Mouse (Mus musculus): Measurements from ENCODE around the gene Tbck. TPM values are rescaled to one million over a fixed set of nuclear protein-coding genes. Genes with fewer than 3 reads are reported as not detected.
A peak's percentile ranks its signal among the peaks of the same experiment; 100 is the strongest.

The Tbck gene
- polyA plus RNA-seq, 1 experiment from 2014 or later, result 12.7 TPM

DNA sequence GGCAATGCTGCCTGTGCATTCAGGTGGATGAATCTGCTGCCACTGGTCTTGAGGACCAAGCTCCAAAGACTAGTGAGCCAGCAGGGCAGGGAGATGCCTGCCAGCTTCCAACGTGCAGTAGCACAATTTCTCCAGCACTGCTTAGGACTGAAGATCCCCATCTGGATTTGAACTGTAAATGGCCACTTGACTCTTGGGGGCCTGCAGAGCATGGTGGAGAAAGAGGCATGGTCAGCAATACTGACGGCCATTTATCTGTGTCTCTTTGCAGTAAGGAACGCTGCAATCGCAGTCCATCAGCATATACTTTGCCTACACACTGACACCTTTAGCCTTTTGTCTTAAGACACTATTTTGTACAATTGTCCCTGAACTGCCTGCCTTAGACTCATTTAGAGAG lies 153.2 kb downstream of the Tbck start:
- H3K27ac ChIP-seq (replicated peaks), result no peak overlapping the region
- H3K9me3 ChIP-seq, result no peaks in the 10 kb centered on the region
- no peak overlapping the region for H3K4me2 ChIP-seq
- no peak overlapping the region for H3K9ac ChIP-seq
- 74% methylated on average over 4 of the region's 4 CpGs for WGBS
- H3K4me3 ChIP-seq, result no peak overlapping the region
- peaks cover 41% of the 10 kb centered on the region for H3K36me3 ChIP-seq
- H3K4me1 ChIP-seq, result peaks cover 10% of the 10 kb centered on the region
- no peak for ATAC-seq (ENCODE audit: extremely low read depth, insufficient number of reproducible peaks, low FRiP score, low TSS enrichment)
- no peaks in the 10 kb centered on the region for H3K27me3 ChIP-seq (replicated peaks)

DNA sequence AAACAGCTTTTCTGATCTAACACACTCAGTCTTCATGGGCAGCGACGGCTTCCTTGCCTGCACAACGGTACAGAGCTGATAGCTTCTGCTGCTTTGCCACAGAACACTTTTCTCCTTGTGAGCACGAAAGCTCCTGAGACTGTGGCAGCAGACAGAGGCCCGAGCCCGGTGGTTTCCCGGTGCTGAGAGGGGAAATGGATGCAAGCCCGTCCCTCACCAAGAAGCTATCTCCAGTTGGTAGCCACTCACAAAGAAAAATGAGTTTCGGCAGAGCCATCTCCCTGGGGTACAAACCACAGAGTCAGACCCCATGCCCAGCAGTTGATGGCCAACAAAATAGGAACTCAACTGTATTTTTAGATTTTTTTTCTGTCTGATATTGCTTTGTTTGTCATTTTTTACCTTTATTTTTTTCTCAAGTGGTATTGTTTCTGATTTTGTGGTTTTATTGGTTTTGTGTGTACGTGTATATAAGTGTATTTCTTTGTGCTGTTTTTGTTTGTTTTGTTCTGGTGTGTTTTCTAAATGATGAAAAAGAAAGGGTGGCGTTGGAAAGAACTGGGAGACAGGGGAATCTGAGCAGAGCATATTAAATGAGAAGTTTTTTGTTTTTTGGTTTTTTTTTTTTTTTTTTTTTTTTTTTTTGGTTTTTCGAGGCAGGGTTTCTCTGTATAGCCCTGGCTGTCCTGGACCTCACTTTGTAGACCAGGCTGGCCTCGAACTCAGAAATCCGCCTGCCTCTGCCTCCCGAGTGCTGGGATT lies 154.9 kb downstream of the Tbck start:
- ATAC-seq (ENCODE audit: extremely low read depth, insufficient number of reproducible peaks, low FRiP score, low TSS enrichment), result no peak
- H3K9ac ChIP-seq, result no peak overlapping the region

DNA sequence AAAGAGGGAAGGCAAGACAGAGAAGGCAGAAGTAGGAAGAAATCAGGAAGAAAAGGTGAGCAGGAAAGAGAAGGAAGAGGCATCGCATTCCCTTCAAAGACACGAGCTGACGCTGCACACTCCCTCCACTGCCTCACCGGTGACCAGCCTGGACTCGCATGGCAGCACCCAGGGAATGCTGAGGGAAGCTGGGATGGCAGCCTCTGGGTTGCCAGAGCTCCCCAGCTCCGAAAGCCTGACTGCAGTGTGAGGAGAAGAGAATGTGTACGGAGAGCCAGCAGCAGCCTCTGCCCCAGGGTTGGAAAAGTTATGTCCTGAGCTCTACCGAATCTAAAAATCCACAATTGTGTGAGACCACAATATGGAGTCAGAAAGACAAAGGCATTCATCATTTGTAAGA lies 155.6 kb downstream of the Tbck start:
- ATAC-seq (ENCODE audit: extremely low read depth, insufficient number of reproducible peaks, low FRiP score, low TSS enrichment), result no peak
- Histone ChIP-seq H3K4me2 (no peak overlapping the region), H3K4me3 (no peak overlapping the region), H3K27ac (replicated peaks) (no peak overlapping the region), H3K9ac (no peak overlapping the region), H3K27me3 (replicated peaks) (no peaks in the 10 kb centered on the region), H3K4me1 (peaks cover 9% of the 10 kb centered on the region), H3K36me3 (peaks cover 49% of the 10 kb centered on the region), H3K9me3 (no peaks in the 10 kb centered on the region)
- 89% methylated on average over 8 of the region's 8 CpGs for WGBS

More for the DNA sequence above, 154.9 kb downstream of the Tbck start:
- Histone ChIP-seq H3K9me3 (no peaks in the 10 kb centered on the region), H3K4me3 (no peak overlapping the region), H3K4me1 (peaks cover 10% of the 10 kb centered on the region), H3K27ac (replicated peaks) (no peak overlapping the region), H3K4me2 (no peak overlapping the region), H3K36me3 (peaks cover 49% of the 10 kb centered on the region), H3K27me3 (replicated peaks) (no peaks in the 10 kb centered on the region)
- 86% methylated on average over 14 of the region's 15 CpGs for WGBS

DNA sequence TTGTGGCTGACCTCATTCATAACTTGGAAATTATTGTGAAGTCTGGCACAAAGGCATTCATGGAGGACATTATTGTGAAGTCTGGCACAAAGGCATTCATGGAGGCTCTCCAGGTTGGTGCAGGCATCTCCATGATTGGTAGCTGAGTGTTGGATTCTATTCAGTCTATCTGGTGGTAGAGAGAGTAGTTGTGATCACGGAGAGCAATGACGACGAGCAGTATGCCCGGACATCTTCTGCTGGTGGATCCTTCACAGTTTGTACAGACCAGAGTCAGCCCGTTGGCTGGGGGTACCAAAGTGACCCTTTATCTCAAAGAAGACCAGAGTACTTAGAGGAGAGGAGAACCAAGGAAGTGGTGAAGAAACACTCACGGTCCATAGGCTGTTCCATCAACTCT lies 158.7 kb downstream of the Tbck start:
- Histone ChIP-seq H3K9me3 (no peaks in the 10 kb centered on the region), H3K4me2 (no peak overlapping the region), H3K27ac (replicated peaks) (no peak overlapping the region), H3K36me3 (peaks cover 43% of the 10 kb centered on the region), H3K4me3 (no peak overlapping the region), H3K9ac (no peak overlapping the region), H3K27me3 (replicated peaks) (no peaks in the 10 kb centered on the region), H3K4me1 (no peaks in the 10 kb centered on the region)
- no peak for ATAC-seq (ENCODE audit: extremely low read depth, insufficient number of reproducible peaks, low FRiP score, low TSS enrichment)
- 82% methylated on average over 6 of the region's 6 CpGs for WGBS

DNA sequence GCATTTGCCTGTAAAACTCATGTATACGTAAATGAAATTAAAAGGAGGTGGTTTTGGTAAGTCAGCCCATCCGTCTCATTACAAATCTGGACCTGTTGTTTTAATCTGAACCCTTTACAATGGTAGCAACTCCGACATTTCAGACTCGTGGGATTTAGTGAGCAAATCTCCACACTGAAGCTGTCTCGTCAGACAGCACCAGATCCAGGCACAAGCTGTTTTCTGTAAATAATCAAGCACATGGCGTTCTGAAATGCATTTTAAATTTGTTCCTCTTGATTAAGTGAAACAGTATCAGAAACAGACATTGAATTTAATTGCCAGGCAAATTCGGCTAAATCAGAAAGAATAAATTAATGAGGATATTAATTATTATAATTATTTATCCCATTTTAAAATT lies 165.7 kb downstream of the Tbck start:
- no peak overlapping the region for H3K4me3 ChIP-seq
- no peaks in the 10 kb centered on the region for H3K27me3 ChIP-seq (replicated peaks)
- H3K36me3 ChIP-seq, result no peaks in the 10 kb centered on the region
- no peak overlapping the region for H3K27ac ChIP-seq (replicated peaks)
- H3K4me2 ChIP-seq, result no peak overlapping the region
- no peak overlapping the region for H3K9ac ChIP-seq
- H3K9me3 ChIP-seq, result no peaks in the 10 kb centered on the region
- ATAC-seq (ENCODE audit: extremely low read depth, insufficient number of reproducible peaks, low FRiP score, low TSS enrichment), result no peak
- H3K4me1 ChIP-seq, result peaks cover 8% of the 10 kb centered on the region
- WGBS, result 75% methylated on average over 7 of the region's 7 CpGs

DNA sequence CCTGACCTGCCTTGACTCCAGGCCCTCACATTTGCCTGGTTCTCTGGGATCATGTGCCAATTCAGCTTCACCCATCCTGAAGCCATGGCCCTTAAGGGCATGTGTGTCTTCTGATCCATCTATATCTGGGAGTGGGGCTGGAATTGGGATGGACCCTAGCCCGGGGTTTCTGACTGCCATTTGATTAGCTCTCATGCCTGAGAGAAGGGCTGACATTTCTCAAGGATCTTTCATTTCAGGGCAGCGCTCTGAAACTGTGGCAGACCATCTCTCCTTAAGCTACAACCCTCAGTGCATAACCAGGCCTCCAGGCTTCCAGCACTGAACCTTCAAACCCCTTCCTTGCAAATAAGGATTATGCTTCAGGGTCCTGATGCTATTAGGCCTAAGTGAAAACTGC lies 166.5 kb downstream of the Tbck start:
- Histone ChIP-seq H3K9ac (no peak overlapping the region), H3K36me3 (no peaks in the 10 kb centered on the region), H3K4me1 (peaks cover 8% of the 10 kb centered on the region), H3K4me2 (no peak overlapping the region), H3K27me3 (replicated peaks) (no peaks in the 10 kb centered on the region), H3K4me3 (no peak overlapping the region), H3K27ac (replicated peaks) (no peak overlapping the region), H3K9me3 (no peaks in the 10 kb centered on the region)
- no peak for ATAC-seq (ENCODE audit: extremely low read depth, insufficient number of reproducible peaks, low FRiP score, low TSS enrichment)
- 81% methylated on average over 2 of the region's 2 CpGs for WGBS

DNA sequence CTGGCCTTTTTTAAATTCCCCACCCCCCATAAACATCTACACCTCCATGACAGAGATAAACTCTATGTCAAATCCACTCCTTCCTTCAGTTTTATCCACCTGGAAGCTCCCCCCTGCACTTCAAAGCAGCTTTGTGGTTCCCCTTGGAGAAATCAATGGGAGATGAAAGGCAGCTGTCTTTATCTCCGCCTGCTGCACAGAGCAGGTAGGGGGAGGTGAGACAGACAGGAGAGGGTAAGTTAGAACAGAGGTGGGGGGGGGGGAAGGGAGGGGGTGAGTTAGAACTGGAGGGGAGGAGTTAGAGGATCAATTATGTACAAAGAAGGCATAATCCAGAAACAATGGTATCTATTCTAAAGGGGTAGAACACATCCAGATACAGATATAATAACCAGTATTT lies 167.5 kb downstream of the Tbck start:
- H3K36me3 ChIP-seq, result no peaks in the 10 kb centered on the region
- no peak overlapping the region for H3K27ac ChIP-seq (replicated peaks)
- no peaks in the 10 kb centered on the region for H3K9me3 ChIP-seq
- WGBS, result 50% methylated on average over 1 of the region's 1 CpGs
- H3K4me3 ChIP-seq, result no peak overlapping the region
- H3K4me1 ChIP-seq, result peaks cover 9% of the 10 kb centered on the region
- H3K9ac ChIP-seq, result no peak overlapping the region
- ATAC-seq (ENCODE audit: extremely low read depth, insufficient number of reproducible peaks, low FRiP score, low TSS enrichment), result no peak
- no peaks in the 10 kb centered on the region for H3K27me3 ChIP-seq (replicated peaks)
- H3K4me2 ChIP-seq, result no peak overlapping the region

DNA sequence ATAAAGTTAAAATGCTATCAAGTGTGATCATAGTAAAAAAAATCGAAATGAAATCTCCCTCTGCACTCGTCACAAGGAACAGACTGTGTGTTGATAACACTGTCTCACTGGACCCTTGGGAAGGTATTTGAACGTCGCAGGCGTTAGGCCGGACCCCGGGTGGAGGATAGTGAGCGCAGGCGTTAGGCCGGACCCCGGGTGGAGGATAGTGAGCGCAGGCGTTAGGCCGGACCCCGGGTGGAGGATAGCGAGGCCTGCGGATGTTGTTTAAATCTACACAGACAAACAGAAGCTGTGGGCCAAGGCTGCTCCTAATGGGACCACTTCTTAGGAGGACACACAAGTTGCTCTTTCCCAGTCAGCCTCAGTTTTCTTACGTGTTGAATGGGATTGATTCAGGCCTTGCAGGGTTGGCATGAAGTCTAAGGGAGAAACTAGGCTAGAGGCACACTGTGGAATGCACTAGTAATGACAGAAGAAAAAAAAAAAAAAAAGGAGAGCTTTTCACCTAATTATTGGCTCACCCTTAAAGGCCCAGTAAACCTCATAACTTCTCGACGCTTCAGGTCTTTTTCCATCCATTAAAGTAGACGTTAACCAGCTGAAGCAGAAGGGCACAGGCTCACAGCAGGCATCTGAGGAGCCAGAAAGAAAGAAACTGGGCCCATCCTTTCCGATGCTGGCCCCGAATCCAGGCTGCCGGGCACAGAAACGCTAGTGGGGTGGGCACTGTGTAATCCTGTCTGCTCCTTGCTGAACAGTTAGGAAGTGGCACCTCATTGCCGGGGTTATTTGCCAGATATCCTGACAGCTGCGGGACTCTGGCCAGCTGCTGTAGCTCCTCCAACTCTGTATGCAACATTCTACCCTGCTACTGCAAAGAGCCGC lies 168.1 kb downstream of the Tbck start:
- no peak for ATAC-seq (ENCODE audit: extremely low read depth, insufficient number of reproducible peaks, low FRiP score, low TSS enrichment)
- Histone ChIP-seq H3K36me3 (no peaks in the 10 kb centered on the region), H3K4me2 (peak overlapping the region; percentile 30), H3K9ac (no peak overlapping the region), H3K27ac (replicated peaks) (no peak overlapping the region), H3K27me3 (replicated peaks) (no peaks in the 10 kb centered on the region), H3K4me3 (no peak overlapping the region), H3K9me3 (no peaks in the 10 kb centered on the region), H3K4me1 (peaks cover 13% of the 10 kb centered on the region)
- 60% methylated on average over 28 of the region's 28 CpGs for whole genome bisulfite sequencing

DNA sequence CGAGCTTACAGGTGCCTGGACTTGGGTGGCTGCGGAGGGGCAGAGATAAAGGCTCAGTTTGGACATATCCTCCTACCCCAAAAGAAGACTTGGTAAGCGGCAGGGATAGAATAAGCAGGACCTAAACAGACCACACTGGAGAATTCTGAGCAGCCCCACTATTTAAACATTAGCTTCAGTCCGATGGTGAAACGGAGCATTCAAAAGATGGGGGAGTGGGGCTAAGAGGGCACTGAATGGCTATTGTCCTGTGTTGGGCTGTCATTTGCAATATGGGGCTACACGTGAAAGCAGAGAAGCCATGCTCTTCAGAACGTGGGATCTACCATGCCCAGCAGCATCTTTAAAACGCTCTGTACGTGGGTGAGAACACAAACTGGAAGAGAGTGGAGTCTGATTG lies 170.3 kb downstream of the Tbck start:
- Histone ChIP-seq H3K4me3 (no peak overlapping the region), H3K9ac (no peak overlapping the region), H3K36me3 (no peaks in the 10 kb centered on the region), H3K27ac (replicated peaks) (no peak overlapping the region), H3K27me3 (replicated peaks) (no peaks in the 10 kb centered on the region), H3K4me2 (no peak overlapping the region), H3K4me1 (peaks cover 16% of the 10 kb centered on the region), H3K9me3 (no peaks in the 10 kb centered on the region)
- no peak for ATAC-seq (ENCODE audit: extremely low read depth, insufficient number of reproducible peaks, low FRiP score, low TSS enrichment)
- 78% methylated on average over 9 of the region's 9 CpGs for WGBS

DNA sequence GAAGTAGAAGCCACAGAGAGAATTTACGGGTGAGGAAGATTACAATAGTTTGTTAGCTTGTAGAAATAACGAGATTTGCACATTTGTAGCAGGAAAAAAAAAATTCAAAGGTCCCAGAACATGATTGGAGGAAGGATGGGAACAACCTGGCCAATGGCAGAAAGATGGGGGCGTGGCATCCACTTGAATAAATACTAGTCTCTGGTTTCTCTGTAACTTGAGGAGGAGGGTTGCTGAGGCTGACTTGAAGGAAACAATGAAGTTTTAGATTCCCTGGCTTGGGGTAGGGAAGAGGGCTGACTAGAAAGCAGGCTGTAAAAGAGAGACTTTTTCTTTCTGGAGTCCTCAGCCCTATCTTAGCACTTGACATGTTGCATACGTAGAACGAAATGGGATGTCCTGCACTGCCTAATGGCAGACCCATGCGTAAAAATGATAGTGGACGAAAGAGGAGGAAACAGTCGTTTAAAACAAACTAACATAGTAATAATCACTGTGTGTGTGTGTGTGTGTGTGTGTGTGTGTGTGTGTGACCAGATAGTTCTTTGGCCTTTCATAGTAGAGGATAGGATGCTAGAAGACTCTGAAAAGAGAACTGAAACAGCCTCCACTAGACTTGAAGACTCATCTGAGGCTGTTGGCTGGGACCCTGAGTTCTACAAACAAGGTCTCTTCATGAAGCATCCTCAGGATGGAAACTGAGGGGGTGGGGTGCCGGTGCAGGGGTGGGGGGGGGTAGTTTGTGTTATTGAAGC lies 171.7 kb downstream of the Tbck start:
- Histone ChIP-seq H3K27ac (replicated peaks) (no peak overlapping the region), H3K4me1 (peaks cover 29% of the 10 kb centered on the region), H3K9ac (no peak overlapping the region), H3K4me3 (no peak overlapping the region), H3K4me2 (no peak overlapping the region), H3K36me3 (no peaks in the 10 kb centered on the region), H3K9me3 (no peaks in the 10 kb centered on the region), H3K27me3 (replicated peaks) (no peaks in the 10 kb centered on the region)
- 58% methylated on average over 9 of the region's 9 CpGs for WGBS
- no peak for ATAC-seq (ENCODE audit: extremely low read depth, insufficient number of reproducible peaks, low FRiP score, low TSS enrichment)

DNA sequence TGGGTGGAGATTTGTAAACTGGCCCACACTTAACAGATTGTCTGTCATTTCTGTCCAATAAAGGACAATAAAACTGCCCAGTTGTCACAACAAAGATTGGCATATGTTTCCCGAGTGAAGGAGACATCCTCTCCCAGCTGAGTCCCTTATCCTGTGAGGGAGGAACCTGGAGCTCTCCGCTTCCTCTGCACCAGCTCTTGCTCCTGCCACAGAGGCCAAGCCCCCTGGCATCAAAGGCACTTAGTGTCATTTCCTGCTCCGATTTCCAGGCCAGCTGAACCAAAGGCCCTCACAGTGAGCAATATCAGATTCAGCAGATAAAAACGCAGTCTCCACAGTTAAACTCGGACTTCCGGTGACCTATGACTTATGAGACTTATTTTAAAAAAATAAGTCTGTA lies 172.7 kb downstream of the Tbck start:
- ATAC-seq (ENCODE audit: extremely low read depth, insufficient number of reproducible peaks, low FRiP score, low TSS enrichment), result no peak
- H3K9me3 ChIP-seq, result no peaks in the 10 kb centered on the region

More for the DNA sequence above, 172.7 kb downstream of the Tbck start:
- no peak overlapping the region for H3K4me3 ChIP-seq
- no peak overlapping the region; the same call in 1 of the 2 replicates for H3K27ac ChIP-seq (replicated peaks)
- 42% methylated on average over 6 of the region's 6 CpGs for WGBS
- H3K36me3 ChIP-seq, result no peaks in the 10 kb centered on the region
- H3K4me1 ChIP-seq, result peaks cover 29% of the 10 kb centered on the region
- no peak overlapping the region for H3K9ac ChIP-seq
- no peaks in the 10 kb centered on the region for H3K27me3 ChIP-seq (replicated peaks)
- no peak overlapping the region for H3K4me2 ChIP-seq
